Mouse (Mus musculus): Measurements from ENCODE around the gene Arhgap15.

Gene Arhgap15

DNA sequence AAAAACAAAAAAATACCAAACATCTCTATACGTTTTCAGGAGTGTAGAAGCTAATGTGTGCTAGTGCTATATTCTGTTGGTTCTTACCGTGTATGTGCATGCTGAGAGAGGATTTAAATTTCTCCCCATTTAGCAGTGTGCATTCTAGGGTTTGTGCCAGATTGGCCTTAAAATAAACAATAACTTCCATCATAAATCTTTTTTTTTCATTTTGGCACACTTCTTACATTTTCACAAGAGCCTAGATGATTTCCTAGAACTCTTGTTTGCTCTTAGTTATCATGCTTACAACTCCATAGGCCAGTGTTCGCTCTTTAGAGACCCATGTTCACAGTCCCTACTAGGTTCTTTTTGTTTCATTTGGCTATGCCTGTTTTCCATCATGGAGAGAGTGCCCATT lies 362.7 kb downstream of the Arhgap15 start:
- DNase-seq (ENCODE audit: low spot score): no peak

DNA sequence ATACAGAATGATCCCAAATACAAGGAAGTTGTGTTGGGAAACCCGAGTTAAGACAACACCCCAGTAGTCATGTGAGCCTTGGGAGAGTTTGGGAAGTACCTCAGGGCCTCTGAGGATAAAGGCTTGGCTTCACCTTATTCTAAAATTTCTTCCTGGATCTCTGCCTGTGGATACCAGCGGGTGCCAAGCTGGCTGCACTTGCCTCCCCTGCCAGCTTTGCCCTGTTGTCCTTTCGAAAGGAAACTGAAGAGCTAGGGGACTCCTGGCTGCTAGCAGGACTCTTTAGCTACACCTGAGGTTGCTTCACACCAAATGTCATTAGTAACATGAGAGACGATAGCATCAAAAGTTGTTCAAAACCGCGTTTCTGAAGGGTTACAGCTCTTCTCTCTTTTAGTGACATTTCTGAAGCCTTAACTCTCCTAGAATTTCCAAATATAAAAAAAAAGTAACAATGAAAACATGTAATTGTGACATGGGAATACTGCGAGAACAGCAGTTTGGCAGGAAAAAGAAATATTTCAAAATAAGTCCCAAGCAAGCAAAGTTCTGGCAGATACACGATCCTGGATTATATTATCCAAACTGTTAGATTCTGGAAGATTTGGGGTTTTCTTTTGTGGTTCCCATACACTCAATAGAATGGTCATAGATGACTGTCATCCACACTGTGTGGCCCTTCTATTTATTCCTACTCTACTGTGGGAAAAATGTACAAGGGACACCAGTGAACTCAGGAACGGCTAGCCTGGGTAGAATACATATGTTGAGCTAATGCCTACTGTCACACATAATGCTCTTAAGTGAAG lies 364.6 kb downstream of the Arhgap15 start:
- peak; percentile 24 for DNase-seq (ENCODE audit: low spot score)

DNA sequence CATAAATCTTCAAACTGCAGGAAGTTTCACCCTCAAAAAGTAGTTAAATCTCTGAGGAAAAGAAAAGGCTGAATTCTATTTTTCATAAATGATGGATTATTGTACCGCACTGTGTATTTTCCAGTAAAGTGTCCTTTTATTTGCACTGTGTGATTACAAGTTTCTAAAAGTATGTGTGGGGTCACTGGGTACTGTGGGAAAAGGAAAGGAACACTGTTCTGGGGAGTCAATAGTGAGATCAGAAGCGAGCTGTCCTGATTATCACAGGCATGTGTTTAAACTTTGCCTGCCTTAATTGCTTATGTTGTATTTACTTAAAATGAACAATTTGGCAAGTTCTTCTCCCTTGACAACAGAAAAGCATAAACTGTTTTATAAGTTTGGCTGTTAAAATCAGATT lies 365.7 kb downstream of the Arhgap15 start:
- DNase-seq (ENCODE audit: low spot score): no peak

DNA sequence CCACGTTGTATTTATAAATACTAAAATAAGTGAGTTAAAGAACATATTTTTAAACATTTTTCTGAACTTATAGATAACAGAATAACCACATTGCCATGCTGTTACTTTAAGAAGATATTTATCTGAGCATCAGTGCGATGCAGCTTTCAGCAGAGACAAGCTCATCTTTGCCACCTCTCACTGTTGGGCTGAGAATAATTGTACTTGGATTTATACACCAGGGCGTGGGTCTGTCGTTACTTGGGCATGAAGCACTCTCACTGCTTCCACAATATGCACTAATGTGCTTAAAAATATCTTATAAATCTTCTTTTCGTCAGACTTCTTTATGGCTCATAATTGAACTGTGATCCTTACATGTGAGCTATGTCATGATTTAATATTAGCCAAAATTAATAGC lies 372.5 kb downstream of the Arhgap15 start:
- no peak for DNase-seq (ENCODE audit: low spot score)

DNA sequence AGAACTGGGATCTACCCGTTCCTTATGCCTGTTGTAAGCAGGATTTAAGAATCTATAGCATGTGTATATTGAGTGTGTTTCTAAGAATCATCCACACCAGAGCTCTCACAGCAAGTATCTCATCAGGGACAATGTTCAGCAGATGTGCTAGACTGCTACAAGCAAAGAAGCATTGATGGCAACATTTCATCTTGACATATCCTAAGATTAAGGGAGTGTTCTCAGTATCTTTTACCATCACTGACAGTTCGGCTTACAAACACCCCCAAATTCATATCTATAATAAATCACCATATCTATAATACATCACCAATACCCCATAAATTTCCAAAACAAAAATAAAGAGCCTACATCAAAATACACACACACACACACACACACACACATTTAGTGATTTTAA lies 374.6 kb downstream of the Arhgap15 start:
- DNase-seq (ENCODE audit: low spot score): no peak

DNA sequence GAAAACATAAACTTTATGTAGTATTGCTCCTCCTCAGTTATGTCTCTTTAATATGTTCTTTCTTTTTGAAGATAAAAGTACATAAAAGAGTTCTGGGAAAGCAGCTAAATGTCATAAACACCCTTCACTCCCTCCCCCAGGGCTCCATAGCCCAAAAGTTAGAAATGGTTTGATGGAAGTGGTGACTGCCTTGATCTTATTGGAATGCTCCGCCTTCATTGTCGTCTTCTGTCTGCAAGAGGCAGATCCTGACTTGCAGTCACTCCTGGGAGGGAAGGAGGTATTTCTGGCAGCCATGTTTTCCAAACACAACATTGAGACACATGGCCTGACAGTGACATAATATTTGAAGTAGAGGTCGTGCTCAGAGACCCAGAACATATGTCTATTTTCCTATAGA lies 375.5 kb downstream of the Arhgap15 start:
- DNase-seq (ENCODE audit: low spot score): no peak

DNA sequence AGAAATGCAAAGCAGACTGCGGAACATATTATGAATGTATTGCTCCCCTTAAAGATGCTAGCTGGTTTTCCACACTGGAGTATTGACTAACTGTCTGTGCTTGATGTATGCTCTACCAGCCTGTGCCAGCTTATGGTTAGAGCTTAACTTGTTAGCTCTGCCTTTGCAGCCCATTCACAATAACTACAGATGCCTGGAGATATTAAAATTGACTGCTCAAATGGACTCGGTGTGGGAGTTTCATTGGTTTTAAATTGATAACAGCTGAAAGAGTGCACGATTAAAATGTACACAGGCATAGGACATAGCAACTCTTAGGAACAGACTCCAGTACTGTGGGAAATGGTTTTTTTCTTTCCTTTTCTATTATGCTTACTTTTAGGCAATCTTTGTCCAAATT lies 376.1 kb downstream of the Arhgap15 start:
- DNase-seq (ENCODE audit: low spot score): no peak

DNA sequence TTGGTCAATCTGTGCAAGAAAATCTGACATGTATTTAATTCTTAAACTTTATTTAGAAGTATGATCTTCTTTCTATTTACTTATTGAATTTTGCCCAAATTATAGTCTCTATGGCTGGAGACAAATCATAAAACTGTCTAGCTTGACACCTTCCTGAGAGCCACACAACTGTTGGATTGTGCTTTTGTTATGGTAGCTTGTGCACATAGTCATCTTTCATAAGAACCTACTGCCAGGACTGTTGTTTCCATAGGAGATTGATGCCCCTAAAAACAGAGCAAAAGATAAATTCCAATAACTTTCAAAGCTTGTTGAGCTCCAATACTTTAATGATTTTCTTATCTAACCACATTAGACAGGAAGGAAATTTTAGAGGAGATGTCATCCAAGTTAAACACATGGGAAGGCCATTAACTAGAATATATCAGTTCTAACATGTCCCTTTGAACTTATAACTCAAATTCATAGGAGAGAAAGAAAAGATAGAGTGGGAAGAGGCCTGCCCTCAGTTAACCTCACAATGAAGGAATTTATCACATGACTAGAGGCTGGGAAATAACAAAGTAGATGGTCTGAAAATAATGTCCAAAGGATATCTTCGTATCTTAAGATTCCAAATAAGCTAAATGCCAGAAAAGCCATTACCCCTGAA lies 377.5 kb downstream of the Arhgap15 start:
- DNase-seq (ENCODE audit: low spot score): no peak

DNA sequence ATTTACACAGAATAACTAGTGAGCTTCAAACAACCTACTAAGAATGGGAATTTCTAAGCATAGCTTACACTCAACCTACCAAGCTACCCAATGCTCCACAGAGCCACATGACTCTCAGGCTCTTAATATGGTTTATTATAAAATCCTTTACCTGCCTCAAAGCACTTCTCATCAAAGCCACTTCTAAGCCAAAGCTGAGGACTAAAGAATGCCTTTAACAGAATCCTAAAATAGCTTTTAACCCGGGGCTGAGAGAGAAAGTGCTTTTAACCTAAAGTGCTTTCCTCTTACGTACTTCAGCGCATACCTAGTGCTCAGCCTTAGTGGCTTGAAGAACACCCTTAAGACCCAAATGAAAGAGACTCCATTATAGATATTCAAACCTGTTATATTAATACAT lies 380.9 kb downstream of the Arhgap15 start:
- DNase-seq (ENCODE audit: low spot score): no peak

DNA sequence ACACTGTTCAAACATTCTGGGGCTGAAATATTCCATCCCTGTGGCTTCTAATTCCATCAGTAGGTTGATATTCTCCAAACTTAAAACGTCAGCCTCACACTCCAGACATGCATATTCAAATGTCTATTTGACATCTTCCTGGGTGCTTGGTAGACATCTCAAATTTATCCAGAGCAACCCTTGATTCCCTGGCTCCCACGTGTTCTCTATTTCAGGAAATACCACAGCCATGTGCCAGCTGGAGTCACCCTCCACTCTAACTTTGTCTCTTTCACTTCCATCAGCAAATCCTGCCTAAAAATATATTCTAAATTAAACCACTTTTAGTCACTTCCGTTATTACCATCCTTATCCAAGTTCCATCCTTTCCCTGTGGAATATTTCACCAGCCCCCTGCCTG lies 382.6 kb downstream of the Arhgap15 start:
- no peak for DNase-seq (ENCODE audit: low spot score)

DNA sequence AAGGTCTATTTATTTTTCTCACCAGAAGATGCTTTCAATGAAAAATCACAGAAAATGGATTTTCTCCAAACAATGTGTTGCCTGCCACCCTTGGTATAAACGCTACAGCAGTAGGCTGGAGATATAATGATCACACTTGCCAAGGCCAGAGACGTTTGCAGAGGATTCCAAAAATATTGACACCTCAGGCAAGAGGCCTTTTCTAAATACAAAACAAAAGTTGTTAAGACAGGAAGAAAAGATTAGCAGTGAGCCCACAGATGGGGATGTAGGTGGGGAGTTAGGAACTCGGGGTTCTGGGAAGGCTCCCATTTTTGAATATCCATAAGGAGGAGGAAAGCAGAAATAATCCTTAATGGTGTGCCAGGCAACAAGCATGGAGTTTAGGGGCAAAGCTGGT lies 386.2 kb downstream of the Arhgap15 start:
- no peak for DNase-seq (ENCODE audit: low spot score)

DNA sequence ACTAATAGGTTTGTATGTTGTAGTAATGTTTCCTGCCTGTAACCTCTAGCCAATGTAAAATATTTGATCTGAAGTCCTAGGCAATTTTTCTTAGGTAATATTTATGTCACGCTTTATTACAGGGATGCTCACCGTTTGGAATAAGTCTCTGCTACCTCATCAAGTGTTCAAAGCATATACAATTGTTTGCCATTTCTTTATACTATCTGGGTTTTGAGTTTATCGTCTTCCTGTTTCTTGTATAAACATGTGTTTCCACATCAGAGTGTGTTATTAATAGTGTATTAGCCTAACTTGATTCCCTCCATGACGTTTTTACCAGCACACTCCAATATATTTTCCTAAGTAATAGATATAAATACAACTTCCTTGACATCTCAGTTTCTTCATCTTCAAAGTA lies 391.8 kb downstream of the Arhgap15 start:
- no peak for DNase-seq (ENCODE audit: low spot score)

DNA sequence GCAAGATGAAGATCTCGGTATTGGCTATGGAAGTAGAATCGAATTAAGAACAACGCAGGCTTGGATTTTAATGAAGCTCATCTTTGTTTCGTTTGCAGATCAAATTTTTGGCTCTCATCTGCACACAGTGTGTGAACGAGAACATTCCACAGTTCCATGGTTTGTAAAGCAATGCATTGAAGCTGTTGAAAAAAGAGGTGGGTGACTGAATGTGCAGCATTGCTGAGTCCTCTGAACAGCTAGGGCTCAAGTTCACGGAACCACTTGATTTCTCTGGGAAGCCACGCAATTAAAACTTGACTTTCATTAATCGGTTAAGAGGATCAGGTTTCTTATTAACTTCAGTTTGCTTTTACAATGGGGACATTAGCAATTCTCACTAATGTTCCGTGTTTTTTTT lies 393.5 kb downstream of the Arhgap15 start:
- DNase-seq (ENCODE audit: low spot score): no peak

DNA sequence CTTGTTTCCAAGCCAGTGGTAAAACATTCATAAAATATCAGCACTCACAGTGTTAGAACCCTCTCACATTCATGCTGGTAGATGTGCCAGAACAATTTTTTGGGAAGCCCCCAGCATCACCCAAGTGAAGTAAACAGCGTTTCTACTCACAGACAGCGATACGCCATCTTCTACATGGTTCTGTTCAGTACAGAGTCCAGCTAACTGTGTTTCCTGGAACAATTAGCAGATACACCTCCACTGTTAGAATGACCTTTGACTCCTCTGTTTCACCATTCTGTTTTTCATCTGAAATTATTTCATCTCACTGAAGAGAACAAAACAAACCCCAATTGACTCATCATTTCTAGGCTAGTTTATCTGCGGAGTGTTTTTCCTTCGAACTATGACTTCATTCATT lies 394.0 kb downstream of the Arhgap15 start:
- DNase-seq (ENCODE audit: low spot score): no peak

DNA sequence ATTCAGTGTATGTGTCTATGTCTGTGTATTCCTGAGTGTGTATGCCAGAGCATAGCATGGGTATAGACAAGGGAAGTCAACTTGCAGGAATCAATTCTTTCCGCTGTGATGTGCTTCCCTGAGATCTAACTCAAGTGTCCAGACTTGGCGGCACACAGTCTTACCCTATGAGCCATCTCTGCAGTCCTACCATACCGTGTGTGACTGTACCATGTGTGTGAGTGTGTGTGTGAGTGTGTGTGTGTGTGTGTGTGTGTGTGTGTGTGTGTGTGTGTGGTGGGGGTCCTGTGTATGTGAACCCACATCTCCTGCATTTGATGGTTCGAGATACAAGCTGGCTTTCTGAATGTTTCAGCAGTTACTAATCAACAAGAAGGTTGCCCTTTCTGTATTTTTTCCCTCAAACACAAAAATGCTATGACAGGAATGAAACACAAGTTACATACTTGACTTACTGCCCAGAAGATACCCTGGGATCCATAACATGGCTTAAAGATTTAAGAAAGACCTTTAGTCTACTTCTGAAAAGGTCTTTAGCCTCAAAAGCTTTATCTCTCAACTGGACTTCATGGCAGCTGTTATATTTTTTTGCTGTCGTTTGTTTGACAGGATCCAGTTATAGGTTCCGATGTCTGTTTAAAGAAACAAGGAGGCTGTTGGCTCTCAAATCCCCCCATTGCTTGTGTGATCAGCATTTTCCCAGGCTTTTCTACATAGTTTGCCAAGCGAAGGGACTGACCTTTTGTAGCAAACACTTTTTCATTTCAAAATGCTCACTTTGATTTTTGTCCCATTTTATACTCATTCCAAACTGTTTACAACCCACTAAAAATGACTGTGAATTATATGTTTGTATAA lies 397.7 kb downstream of the Arhgap15 start:
- no peak for DNase-seq (ENCODE audit: low spot score)

DNA sequence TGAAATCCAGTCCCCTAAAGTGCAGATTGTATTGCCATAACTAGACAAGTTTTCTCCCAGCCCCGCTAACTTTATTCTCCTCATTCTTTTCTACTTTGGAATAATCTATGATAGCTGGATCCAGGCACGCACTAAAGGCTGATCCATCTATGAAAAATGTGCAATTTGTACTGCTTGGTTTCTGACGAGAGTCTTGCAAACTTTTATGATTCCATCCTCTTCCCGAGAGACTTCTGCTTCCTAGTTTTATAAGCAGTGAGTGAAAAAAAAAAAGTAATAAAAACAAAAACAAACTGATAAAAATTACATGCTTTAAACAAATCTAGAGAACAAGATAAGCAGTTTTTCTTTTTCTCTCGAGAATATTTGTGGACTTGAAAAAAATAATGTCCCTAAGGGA lies 398.9 kb downstream of the Arhgap15 start:
- DNase-seq (ENCODE audit: low spot score): no peak

DNA sequence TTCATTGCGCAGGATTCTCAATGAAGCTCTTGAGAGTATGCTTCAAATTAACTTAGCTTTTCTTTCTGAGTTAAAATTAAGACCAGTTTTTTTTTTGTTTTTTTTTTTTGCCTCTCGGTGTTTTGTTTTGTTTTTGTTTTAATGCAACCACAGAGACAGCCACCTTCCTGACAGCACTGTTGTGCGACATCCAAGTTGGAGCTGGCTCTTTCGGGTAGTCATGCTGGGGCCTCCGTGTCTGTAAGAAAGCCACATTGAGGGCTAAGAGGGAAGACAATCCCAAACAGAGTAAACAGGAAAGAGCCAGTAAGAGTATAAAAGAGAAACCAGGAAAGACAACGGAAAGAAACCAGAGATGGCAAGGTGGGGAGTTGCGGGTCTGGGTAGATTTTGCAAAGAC lies 399.3 kb downstream of the Arhgap15 start:
- DNase-seq (ENCODE audit: low spot score): no peak

DNA sequence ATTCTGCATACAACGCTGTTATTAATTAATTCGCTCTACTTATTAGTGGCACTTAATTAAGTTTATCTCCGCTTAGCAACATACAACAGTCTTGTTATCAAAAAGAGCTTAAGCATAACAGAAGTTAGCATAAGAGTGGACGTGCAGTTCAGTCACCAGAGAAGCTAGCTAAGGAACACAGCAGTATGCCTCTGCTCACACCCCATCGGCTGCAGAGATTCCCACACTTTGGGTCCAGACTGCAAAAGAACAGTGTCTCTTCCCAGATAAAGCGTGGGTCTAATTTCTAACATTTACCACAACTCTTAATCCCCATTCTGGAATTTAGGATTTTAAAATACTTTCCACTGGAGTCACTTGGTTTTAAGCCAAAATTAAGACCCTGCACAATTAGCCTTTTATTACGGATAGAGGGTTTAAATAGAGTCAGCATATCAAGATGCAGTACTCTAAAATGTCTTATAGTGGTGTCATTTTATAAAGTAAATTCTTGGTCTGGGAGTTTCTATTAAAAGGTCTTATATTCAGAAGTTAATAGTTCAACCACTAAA lies 400.0 kb downstream of the Arhgap15 start:
- no peak for DNase-seq (ENCODE audit: low spot score)

DNA sequence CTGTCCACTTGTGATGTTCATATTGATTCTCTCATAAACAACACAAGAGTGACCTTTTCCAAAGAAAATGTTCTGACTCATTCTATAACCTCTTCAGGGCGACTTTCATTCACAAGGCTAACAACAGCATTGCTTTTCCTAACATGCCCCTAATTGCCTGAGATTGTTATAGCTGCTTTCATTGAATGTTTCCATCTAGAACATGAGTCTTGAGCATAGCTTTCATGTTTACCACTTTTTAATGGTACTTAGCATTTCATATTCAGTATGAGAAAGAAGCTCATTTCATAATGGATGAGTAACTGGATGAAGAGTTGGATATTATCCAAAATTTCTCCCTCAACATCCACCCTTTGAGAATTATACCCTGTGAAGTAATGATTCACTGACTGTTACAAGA lies 403.7 kb downstream of the Arhgap15 start:
- DNase-seq (ENCODE audit: low spot score): no peak

DNA sequence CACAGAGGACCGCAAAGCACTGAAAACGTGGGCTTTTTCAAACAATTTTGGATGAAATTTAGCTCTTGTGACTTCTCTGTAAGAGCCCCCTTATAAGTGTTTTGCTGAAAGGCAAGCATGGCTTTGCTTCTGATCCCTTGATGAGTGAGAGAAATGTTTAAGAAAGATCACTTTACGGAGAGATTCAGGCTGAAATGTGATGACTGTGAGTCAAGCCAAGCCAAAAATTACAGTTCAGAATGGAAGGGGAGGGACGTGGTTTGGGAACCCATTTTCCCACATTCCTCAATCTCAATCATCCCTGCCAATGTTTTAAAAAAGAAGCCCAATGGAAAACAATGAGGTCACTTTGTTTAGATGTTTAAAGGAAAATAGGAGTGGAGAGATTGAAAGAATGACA lies 411.7 kb downstream of the Arhgap15 start:
- no peak for DNase-seq (ENCODE audit: low spot score)

DNA sequence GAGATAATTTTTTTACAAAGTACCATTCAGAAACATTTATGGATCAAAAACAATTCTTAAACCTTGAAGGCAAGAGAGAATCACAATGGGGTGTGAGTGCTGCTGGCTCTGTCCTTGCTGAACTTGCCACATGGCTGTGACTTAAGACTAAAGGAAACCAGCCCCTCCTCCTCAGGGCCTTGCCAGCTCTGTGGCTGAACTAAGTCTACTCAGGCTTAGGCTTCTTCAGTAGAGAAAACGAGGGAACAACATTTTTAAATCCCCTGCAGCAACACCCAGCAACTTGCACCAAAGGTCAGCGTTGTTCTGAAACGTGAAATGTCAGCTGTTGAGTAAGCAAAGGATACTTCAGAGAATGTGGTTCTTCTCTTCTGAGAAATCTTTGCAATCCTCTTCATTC lies 417.2 kb downstream of the Arhgap15 start:
- DNase-seq (ENCODE audit: low spot score): no peak

DNA sequence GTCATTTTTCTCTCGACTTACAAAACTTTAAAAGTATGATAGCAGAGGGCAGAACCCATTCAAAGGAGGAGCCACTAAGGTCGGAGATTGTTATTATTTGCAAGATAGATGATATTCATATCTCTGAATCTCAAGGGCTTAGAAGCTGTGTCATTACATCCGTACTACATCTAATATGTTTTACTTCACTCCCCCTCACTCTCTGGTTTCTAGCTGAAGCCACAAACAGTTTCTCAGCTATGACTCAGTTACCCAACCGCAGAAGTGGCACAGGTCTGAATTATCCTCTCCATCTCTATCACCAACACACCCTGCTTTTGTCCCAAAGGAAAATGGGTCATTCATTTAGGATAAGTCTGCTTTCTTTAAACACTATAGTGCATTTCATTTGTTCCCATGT lies 418.1 kb downstream of the Arhgap15 start:
- no peak for DNase-seq (ENCODE audit: low spot score)

DNA sequence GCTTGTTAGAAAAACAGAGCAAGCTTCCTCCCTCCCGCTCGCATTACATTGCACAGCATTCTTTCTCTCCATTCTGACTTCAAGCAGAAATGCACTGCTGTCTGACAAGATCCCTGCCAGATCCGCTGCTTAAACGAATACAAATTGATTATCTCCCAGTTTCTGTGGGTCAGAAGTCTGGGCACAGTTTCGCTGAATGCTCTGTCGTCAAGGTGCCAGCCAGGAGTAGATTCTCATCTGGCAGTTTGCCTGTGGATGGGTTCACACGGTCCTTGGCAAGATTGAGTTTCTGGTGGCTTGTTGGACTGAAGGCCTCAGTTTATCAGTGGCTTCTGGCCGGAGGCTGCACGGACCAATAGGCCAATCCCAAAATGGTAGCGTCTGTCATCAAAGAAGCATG lies 435.9 kb downstream of the Arhgap15 start:
- DNase-seq (ENCODE audit: low spot score): no peak
